8 mouse cellular contexts compared by ENCODE assay signal in genomic region chr12:3781482-3781881, GRCm38 (mm10). TPM values are rescaled to one million over a fixed set of nuclear protein-coding genes. Genes with fewer than 3 reads are reported as not detected.
DNase-seq lines count a peak whose midpoint lies in the region; ATAC-seq lines count a peak whose summit lies in the region.

No protein-coding gene starts in this region.

- ATAC-seq in hindbrain, embryonic 12.5 days (ENCODE audit: low FRiP score), result peak; percentile 50

- peak overlapping the region; percentile 60; the same call in 1 of the 2 replicates for H3K27ac ChIP-seq in hindbrain, embryonic 12.5 days

- H3K4me2 ChIP-seq in hindbrain, embryonic 12.5 days (replicated peaks), result no peak overlapping the region

- peak; percentile 82 for DNase-seq in MN1 (ENCODE audit: low spot score)
- DNase-seq in cerebellum, adult 9-10 months, result peak; percentile 84
- DNase-seq in frontal cortex, postnatal 10 days (ENCODE audit: low spot score in 2 of 2), result peak; percentile 83 to 86
- peak; percentile 82 to 91 for DNase-seq in layer of hippocampus, postnatal 25 days (ENCODE audit: extremely low spot score in 1 of 2, low spot score in 1 of 2)
- DNase-seq in lung, postnatal 14 days, result peak; percentile 95
- DNase-seq in retina, adult 2 months (ENCODE audit: low read depth, low spot score), result peak; percentile 60
- peak; percentile 91 for DNase-seq in thymus, postnatal 36 days

- H3K9ac ChIP-seq in hindbrain, embryonic 12.5 days, result no peak overlapping the region

- no peaks in the 10 kb centered on the region for H3K36me3 ChIP-seq in hindbrain, embryonic 12.5 days

- no peak overlapping the region for H3K4me3 ChIP-seq in hindbrain, embryonic 12.5 days

- H3K9me3 ChIP-seq in hindbrain, embryonic 12.5 days (replicated peaks), result no peaks in the 10 kb centered on the region

- H3K27me3 ChIP-seq in hindbrain, embryonic 12.5 days, result 0 out of 2 replicates have a peak, but pooled peaks cover 3% of the 10 kb centered on the region

- WGBS in hindbrain, embryonic 12.5 days, result 15% methylated on average over 8 of the region's 8 CpGs

- H3K4me1 ChIP-seq in hindbrain, embryonic 12.5 days, result peaks cover 39% of the 10 kb centered on the region

RNA-seq across cellular contexts. Expression of gene Dnmt3a, which starts 24.3 kb away (rescaled TPM):
- polyA plus RNA-seq in hindbrain, embryonic 12.5 days (2016; fragmentation: Nextera tagmentation; extraction: Ambion mirVana), result 166 and 180 TPM in 2 replicates
- total RNA-seq in layer of hippocampus, postnatal 25 days (2021), result 100 to 1,000 TPM in 1 of 2 experiments, 10 to 100 TPM in 1; 91.4 to 116 TPM
